Mouse (Mus musculus): ENCODE measurements at regions not wholly inside any gene's neighbourhood (a gene's known extent, or its start where the extent isn't known, plus 50 kb on each side); places are given as distances from the start of the nearest gene placed in this dataset.

DNA sequence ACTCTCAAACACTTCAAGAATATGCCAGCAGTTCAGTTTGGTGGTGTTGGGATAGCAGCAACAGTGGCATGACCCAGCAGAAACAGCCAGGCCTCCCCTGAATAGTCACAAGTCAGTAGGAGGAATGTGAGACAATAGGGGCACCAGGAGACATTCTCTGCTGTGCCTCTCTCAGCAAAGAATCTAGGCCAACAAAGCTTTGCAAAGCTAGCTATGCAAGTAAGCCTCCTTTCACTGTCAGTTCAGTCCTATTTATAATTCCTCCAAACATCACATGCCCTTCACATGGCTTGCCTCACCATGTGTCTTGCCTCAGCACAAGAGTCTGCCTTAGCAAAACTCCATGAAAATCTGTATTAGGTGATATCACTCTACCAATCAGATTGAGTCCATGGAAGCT lies 454.1 kb upstream of the Celf2 start:
- Histone ChIP-seq H3K4me3 (no peak overlapping the region), H3K27ac (no peak overlapping the region)
- no peak for TF ChIP-seq CTCF (IDR thresholded peaks at IDR 0.05)
- no peak for DNase-seq (ENCODE audit: extremely low spot score in 1 of 2, low spot score in 2 of 2)
- intact Hi-C loops (cut with DNase I) = no loop called here

DNA sequence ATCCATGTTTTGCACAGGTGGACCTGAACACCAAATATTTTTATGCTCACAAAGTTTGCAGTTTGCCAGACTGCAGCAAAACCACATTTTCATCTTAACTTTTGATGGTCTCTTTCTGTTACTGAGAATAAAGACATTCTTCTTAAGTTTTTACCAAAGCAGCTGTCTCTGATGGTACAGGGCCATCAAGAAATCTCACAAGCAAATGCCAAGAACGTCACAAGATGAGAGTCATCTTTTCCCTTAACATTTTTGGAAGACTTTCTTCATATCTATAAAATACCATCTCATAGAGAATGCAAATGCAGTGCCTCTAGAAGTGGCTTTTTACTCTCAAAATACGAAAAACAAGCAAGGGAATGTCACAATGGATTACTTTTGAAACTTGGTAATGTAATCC lies 444.8 kb upstream of the Celf2 start:
- H3K4me3 ChIP-seq = no peak overlapping the region
- TF ChIP-seq CTCF (IDR thresholded peaks at IDR 0.05) = no peak
- no peak for DNase-seq (ENCODE audit: extremely low spot score in 1 of 2, low spot score in 2 of 2)
- peak overlapping the region; percentile 47; the same call in 1 of the 2 replicates for H3K27ac ChIP-seq
- intact Hi-C loops (cut with DNase I) = loop anchor here (10.0 kb wide), 1 partner anchor 391 kb away; no protein-coding TSS in a partner anchor

DNA sequence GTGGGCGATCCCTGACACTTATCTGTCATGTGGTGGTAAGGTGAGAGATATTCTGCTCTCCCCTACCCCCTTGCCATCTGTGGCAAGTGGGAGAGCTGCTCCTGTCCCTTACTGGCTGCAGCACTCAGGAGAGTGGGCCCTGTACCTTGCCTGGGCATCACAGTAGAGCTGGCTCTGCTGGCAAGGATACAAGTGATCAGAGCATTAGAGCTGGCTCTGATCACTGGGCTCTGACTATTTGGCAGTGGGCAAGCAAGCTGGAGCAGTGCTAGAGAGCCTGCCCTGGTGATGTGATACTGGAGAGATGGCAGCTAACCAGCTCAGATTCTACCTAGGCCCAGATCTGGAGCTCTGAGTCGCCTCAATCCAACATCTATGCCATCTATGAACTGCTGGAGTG lies 443.5 kb upstream of the Celf2 start:
- peak overlapping the region; percentile 47 for H3K27ac ChIP-seq
- DNase-seq (ENCODE audit: extremely low spot score in 1 of 2, low spot score in 2 of 2) = no peak
- H3K4me3 ChIP-seq = no peak overlapping the region
- no peak for TF ChIP-seq CTCF (IDR thresholded peaks at IDR 0.05)
- intact Hi-C loops (cut with DNase I) = loop anchor here (10.0 kb wide), 1 partner anchor 392 kb away; no protein-coding TSS in a partner anchor

DNA sequence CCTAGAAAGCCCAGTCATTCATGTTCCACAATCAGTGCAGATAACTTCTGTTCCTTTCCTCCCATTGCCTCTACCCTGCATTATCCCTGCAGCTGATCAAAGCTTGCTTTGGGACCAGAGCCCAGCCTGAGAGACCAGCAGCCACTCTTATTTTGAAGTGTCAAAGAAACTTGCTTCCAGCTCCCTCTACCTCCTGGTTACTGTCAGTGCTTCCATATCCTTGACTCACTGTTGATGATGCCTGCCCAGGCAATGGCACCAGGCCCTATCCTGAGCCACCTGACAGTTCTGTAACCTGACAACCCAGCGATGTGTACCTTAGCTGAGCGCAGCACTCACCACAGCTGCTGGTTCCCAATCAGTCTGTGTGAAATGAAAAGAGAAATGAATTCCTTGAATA lies 435.6 kb upstream of the Celf2 start:
- no peak overlapping the region for H3K4me3 ChIP-seq
- TF ChIP-seq CTCF (IDR thresholded peaks at IDR 0.05) = peak; percentile 37
- H3K27ac ChIP-seq = peak overlapping the region; percentile 71
- peak; percentile 14 to 27 for DNase-seq (ENCODE audit: extremely low spot score in 1 of 2, low spot score in 2 of 2)
- intact Hi-C loops (cut with DNase I) = no loop called here

DNA sequence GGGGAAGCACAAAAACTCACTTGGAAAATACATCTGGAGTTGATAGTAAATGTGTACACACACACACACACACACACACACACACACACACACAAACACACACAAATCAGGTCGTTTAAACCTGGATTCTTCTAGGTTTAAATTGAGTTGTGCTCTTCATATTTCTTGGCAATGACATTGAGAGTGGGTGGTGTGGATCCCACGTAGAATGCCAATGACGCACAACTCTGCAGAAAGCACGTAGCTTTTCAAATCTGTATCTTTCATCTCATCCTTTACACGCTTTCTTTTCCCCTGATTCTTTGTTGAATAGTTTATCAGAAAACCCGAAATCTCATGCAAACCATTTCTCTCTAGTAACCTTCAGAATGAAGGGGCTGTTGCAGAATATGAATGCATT lies 424.3 kb upstream of the Celf2 start:
- H3K27ac ChIP-seq = peak overlapping the region; percentile 78
- intact Hi-C loops (cut with DNase I) = loop anchor here (10.0 kb wide), 2 partner anchors 399 to 539 kb away; no protein-coding TSS in a partner anchor
- TF ChIP-seq CTCF (IDR thresholded peaks at IDR 0.05) = no peak
- H3K4me3 ChIP-seq = no peak overlapping the region
- peak; percentile 15 to 24 for DNase-seq (ENCODE audit: extremely low spot score in 1 of 2, low spot score in 2 of 2)

DNA sequence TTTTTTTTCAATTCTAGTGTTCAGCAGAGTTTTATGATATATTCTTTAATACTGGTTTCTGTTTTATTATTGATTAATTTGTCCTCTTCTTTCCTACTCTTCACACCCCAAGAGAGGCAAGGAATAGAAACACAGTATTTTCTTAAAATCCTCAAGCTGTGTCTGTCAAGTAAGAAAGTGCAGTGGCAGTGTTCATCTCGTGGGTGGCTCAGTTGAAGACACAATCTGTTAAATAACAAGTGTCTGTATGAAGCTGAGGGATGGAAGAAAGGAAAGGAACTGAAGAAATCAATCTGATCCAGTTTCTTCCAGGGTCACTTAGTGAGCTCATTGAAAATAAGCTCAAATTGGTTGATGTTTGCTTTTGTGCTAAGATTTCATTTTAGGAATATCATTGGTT lies 396.9 kb upstream of the Celf2 start:
- peak overlapping the region; percentile 24; the same call in 1 of the 2 replicates for H3K27ac ChIP-seq
- no peak for DNase-seq (ENCODE audit: extremely low spot score in 1 of 2, low spot score in 2 of 2)
- intact Hi-C loops (cut with DNase I) = no loop called here
- no peak for TF ChIP-seq CTCF (IDR thresholded peaks at IDR 0.05)
- no peak overlapping the region for H3K4me3 ChIP-seq

DNA sequence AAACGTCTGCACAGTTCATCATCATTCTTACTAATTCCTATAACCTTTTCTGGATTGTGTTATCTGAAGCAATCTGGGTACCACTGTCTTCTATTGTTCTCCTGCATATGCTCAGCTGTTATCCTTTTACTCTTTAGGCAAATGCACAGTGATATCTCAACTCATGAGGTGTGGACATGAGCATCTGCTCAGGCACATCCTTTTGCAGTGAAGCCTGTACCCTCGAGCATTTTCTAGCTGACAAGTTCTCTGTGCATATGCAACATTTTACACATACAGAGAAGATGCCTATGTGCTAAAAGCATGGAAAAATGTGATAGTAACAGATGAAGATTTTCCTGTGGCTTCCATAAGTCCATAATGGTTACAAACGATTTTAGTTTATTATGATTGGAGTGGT lies 384.4 kb upstream of the Celf2 start:
- intact Hi-C loops (cut with DNase I) = no loop called here
- no peak for TF ChIP-seq CTCF (IDR thresholded peaks at IDR 0.05)
- no peak overlapping the region for H3K4me3 ChIP-seq
- peak overlapping the region; percentile 41; the same call in 1 of the 2 replicates for H3K27ac ChIP-seq
- no peak for DNase-seq (ENCODE audit: extremely low spot score in 1 of 2, low spot score in 2 of 2)

Measured in left cerebral cortex, adult 2 months (tissue).